Mouse (Mus musculus): ENCODE data around the gene Snx13. TPM values are rescaled to one million over a fixed set of nuclear protein-coding genes. Genes with fewer than 3 reads are reported as not detected.
A peak's percentile ranks its signal among the peaks of the same experiment; 100 is the strongest.

Gene Snx13
- total RNA-seq, 2 experiments from 2014 or later, result 54.3 to 56.0 TPM

- DNase-seq (ENCODE audit: low spot score), result no peak
These were observed 532 bp upstream of the Snx13 start for GRCm38 (mm10) chr12:35046310-35046998.

- DNase-seq (ENCODE audit: low spot score), result peak; percentile 68
These were observed 587 bp downstream of the Snx13 start for GRCm38 (mm10) chr12:35047320-35048225.

DNA sequence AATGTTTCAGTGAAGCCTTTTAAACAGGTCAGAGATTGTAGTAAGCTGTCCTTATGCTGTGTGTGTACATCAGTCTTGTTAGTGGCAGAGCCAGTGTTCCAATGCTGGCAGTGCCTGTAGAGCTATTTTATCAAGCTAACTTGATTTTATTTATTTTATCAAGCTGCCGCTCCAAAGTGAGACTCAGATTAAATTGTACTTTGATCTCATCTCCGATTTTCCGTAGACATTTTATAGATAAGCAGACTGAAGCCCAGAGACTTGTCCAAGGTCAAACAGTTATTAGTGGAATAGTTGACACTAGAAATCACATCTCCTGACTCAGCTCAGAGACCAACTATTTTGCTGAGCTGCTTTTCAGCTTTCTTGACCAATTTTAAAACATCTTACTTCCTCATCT is 1.9 kb downstream of the Snx13 start:
- DNase-seq (ENCODE audit: low spot score), result no peak

DNA sequence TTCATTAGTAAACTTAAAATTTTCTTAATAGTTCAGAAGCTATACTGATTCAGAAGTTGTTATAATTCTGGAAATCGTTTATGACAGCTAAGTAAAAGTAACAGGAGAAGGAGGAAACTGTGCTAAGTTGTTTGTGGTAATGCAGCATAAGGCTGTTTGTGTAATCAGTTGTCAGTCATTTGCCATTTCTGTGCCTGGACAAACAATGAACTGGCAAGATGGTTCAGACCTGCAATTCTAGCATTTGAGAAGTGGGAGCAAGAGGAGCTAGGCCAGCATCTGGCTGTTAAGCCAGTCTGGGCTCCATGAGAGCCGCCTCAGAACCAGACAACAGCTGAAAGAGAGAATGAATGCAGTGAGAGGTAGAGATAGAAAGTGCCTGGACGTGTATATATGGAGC is 3.5 kb downstream of the Snx13 start:
- no peak for DNase-seq (ENCODE audit: low spot score)

DNA sequence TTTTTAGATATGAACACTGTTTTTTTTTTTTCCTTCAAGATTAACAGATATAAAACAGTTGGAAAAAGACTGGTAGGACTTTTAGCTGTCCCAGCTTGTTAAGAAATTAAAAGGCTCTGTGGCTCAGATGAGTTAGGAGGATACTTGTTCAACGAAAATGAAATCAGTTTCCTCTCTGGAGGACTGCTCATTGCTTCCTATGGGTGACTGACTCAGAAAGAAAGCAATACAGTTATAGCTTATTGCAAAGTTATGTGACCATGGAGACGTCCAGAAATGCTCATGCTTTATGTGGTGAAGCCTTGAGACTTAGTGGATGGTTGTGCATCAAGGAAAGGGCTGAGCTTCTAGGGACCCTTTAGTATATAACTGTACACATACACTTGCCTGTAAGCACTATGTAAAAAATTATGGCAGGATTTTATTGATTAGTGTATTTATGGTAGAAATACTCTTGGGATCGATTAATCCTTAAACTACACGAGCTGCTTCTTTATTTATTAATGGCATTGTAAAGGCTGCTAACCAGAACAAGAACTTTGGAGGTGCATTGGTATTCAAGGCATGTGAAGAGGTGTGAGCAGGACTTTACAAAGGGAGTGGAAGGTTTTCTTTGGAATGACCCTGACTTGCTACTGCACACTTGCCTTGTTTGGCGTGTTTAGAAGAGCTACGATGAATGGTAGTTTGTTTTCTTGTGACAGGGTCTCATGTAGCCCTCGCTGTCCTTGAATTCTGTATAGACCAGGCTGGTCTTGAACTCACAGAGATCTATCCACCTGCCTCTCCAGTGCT is 4.2 kb downstream of the Snx13 start:
- DNase-seq (ENCODE audit: low spot score), result no peak

DNA sequence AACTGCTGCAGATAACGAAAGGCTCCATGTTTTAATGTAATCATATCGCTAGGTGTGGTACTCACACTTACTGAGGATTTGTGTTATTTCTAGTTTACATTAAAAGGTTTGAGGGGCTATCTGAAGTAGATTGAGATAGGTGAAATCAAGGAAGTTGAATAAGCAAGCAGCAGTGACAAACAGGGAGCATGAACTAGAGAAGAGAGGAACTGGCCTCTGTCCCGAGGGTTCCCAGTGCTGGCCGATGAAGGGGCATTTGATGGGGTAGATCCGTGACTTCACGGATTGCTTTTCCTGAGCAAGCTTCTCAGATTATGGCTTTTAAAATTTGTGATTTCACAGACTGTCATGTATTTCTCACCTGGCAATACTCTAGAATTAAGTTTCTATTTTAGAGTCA is 7.4 kb downstream of the Snx13 start:
- DNase-seq (ENCODE audit: low spot score), result no peak

DNA sequence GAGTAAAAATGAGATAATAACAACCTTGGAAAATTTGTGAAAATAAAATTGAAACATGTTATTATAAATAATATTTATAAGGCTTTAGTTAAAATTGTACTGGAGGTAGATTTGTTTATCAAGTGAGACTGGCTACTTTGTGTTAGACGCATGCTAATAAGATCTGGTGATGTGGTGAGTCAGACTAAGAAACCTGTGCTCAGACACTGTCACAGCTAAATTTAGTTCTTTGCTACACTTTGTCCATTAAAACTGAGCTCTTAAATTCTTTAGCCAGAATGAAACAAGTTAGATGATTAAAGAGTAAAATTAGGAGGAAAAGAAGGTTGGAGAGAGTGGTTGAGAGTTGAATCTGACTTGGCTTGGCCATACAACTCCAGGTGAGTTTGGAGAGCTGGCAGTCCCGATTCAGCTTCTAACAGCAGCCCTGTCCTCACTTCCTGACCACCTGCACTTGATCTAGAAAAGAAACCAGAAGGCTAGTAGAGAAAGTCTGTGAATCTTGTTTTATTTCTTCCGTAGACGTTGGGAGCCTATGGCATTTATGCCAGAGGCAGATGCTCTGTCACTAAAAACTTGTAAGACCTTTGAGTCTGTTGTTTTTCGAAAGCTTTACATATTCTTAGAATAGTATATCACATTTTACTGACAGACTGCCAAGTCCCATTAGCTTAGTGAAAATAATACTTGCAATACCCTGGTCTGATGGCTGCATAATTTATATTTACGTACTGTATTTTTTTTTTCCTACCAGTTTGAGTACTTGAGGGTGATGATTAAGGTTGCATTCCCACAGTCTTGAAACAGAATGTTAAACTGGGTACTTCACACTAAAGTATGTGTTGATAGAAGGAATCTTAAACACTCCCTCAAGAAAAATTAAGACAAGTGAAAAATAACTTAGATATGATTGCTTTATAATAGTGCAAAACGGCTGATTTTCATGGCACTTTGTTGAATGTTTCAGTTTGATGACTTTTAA is 8.4 kb downstream of the Snx13 start:
- DNase-seq (ENCODE audit: low spot score), result no peak

DNA sequence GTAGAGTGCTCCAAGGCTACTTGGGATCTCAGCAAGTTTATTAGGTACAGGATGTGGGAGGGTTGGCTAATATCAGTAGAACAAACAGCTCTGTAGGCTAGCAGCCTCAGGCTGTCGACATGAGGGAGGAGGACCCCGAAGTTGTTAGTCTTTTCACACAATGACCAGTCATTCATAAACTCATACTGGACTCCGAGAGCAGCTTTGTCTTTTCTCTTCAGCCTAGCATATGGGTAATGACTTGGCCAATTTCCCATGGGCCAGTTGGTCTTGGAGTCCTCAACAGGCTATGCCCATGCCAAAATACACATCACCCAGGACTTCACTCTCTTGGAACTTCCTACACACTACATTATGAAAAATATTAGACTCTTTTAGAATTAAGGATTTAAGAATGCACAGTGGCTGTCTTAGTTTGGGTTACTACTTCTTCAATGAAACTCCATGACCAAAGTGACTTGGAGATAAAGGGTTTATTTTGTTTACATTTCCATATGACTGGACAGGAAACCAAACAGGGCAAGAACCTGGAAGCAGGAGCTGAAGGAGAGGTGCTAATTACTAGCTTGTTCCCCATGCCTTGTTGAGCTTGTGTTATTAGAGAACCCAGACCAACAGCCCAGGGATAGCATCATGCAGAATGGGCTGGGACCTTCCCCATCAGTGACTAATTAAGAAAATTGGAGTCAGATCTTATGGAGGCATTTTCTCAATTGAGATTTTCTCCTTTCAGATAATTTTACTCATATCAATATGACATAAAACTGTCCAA is 16.9 kb downstream of the Snx13 start:
- no peak for DNase-seq (ENCODE audit: low spot score)

GRCm38 (mm10) chr12:35067621-35068020 is 20.6 kb downstream of the Snx13 start:
- no peak for DNase-seq (ENCODE audit: low spot score)

DNA sequence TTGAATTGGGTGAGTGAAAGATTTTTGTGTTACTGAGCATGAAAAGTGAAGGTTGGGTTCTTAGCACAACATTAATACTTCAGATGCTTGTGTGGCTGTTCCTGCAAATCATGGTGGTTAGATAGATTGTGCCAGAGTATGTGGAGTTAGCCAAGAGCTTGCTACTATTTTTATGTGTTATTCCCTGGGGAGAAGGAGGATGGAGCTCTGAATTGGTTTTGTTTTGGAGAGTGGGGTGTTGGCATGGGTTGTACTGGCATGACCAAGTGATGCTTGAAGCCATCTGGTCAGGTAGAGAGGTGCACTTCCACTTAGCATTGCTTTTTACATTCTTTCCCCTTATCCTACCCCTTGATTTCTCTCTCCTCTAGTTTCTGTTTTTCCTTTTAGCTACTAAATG is 24.4 kb downstream of the Snx13 start:
- DNase-seq (ENCODE audit: low spot score), result no peak

- no peak for DNase-seq (ENCODE audit: low spot score)
These were observed 25.2 kb downstream of the Snx13 start for GRCm38 (mm10) chr12:35072178-35072577.

GRCm38 (mm10) chr12:35075993-35076392 is 29.0 kb downstream of the Snx13 start:
- no peak for DNase-seq (ENCODE audit: low spot score)

DNA sequence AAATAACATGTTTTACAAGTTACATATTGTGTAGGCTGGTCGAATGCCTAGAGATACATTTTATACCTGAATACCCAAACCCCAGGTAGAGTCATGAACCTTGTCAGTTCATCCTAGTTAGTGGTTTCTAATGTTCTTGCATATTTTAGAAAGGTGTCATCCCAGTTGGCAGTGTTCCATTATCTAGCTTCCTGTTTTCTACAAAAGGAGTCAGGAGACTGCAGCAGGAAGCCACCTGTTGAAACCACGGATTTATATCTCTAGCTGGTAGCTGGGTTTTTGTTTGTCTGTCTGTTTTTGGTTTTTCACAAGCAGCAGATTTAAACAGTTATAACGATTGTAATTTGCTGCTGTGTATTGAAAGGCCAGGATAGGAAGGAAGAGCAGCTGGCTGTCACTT is 76.6 kb downstream of the Snx13 start:
- DNase-seq (ENCODE audit: low spot score), result no peak

GRCm38 (mm10) chr12:35153186-35153585 is 106.2 kb downstream of the Snx13 start:
- no peak for DNase-seq (ENCODE audit: low spot score)

DNA sequence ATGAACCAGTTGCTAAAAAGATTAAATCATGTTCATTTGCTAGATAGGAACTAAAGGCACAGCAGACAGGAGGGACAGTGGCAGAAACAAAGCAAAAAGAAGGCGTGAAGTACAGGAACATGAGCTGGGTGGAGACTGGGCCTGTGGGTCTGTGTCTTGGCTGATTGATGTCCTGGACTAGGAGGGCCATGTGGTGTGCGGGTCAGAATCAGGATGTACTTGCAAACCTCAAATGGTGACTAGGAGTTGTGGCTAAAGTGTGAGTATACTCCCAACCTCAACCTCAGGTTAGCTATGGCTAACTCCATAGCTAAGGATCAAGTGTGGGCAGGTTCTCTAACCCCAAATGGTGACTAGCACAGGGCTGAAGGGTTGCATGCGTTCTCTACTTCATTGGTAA is 107.2 kb downstream of the Snx13 start:
- no peak for DNase-seq (ENCODE audit: low spot score)

DNA sequence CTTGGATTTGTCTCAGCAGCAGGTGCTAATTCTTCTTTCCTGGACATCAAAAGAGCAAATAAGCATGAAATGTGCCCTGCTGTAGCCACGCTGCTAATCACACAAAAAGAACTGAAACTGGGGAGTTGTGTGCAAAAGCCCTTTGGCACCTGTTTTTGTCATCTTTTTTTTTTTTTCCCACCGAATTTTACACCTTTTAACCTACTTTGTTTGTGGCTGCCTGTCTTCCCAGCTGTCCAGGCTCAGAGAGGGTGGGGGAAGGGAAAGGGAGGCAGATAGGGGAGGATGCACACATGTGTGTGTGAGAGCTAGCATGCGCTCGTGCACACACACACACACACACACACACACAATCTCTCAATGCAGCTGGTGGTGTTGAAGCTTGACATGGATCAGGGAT is 110.3 kb downstream of the Snx13 start:
- DNase-seq (ENCODE audit: low spot score), result no peak

GRCm38 (mm10) chr12:35161690-35162089 is 114.7 kb downstream of the Snx13 start:
- no peak for DNase-seq (ENCODE audit: low spot score)

DNA sequence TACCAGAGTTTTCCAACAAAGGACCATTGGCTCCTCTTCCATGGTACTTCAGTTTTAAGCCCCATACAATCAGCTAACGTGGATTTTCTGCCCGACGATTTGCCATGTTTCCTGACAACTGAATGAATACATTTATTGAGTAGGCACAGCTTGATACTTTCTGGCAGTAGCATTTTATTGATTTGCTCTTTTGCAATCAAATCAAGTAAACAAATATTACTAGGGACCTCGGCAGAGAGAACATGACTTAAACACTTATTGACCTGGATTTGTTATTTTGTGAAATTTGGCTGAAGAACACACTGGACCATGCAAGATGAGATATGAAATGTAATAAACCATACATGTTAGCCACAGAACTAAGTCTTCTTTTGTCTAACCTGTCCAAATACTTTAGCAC is 123.3 kb downstream of the Snx13 start:
- DNase-seq (ENCODE audit: low spot score), result no peak

DNA sequence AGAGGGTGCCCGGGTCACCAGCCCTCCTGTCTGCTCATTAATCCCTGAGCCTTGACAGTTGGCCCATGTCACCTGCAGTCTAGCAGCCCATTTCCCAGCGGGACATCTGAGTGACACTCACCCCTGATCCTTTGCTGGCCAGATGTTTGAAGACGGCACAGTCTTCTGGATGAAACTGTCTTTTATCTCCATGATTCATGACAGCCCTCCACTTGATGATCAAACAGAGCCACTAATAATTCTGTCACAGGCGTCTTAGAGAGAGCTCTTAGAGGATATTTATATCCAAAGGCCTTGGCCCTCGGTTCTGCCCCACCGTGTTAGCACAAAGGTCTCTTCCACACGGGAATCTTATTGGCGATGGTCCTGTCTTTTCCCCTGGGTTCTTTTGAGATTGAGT is 129.0 kb downstream of the Snx13 start:
- DNase-seq (ENCODE audit: low spot score), result no peak

DNA sequence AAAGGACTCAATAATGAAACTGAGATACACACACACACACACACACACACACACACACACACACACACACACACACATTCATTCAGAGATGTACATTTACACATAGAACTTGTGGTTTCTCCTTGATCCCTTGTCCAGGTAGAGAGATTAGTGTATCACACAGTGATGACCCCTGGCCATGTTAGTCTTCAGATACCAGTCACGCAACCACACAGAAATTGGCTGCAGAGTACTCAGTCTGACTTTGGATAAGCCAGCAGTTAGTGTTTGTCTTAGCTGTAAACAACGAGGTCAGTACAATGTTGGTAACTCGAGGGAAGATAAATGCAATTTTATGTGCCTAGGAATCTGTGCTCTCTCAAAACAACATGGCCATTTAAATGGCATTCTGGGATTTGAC is 129.6 kb downstream of the Snx13 start:
- DNase-seq (ENCODE audit: low spot score), result no peak
